11 mouse cellular contexts compared by ENCODE assay signal in genomic region chr4:63972536-63972935, GRCm38 (mm10).
"Had no signal": no experiment of that assay in that cellular context is flagged by ENCODE, and none has a peak within 500 bp of the region (broad histone marks: within the 10 kb centered on the region; RNA-seq: fewer than 3 reads in every experiment).

No protein-coding gene starts in this region.

- ATAC-seq: lung, postnatal 0 days; midbrain, embryonic 15.5 days had no signal

- DNase-seq: kidney, postnatal 10 days; kidney, postnatal 36 days; layer of hippocampus, postnatal 36 days; liver, embryonic 13.5 days; lung, embryonic 14.5 days; right cerebral cortex, adult 18-20 months; right cerebral cortex, postnatal 14 days; right cerebral cortex, postnatal 4 days; thymus, postnatal 36 days had no signal
